Mouse (Mus musculus) stomach, embryonic 16.5 days (tissue): ENCODE measurements around the gene 4930469K13Rik. TPM values are rescaled to one million over a fixed set of nuclear protein-coding genes. Genes with fewer than 3 reads are reported as not detected.

ENCODE experiments used
- ATAC-seq: fragments of 200-750 bp; cut with Nextera tagmentation; 2 replicates; pipeline ENCODE4 v1.8.0; 2017; ENCODE audit warnings: moderate number of reproducible peaks, moderate TSS enrichment; ENCODE audit not compliant: insufficient read depth, low FRiP score
- H3K27ac ChIP-seq: fragments of 300-500 bp; sonication (generic); 2 replicates; pipeline ENCODE4 v1.5.1; 2014; ENCODE audit warnings: low read length
- H3K27me3 ChIP-seq: fragments of 300-500 bp; sonication (generic); 2 replicates; pipeline ENCODE4 v1.6.1; 2014; ENCODE audit warnings: low read length, control low read depth, mixed read lengths; ENCODE audit not compliant: control insufficient read depth, insufficient read depth
- H3K36me3 ChIP-seq: fragments of 300-500 bp; sonication (generic); 2 replicates; pipeline ENCODE4 v1.6.1; 2014; ENCODE audit warnings: low read length; ENCODE audit not compliant: control insufficient read depth, insufficient read depth
- H3K4me1 ChIP-seq: fragments of 300-500 bp; sonication (generic); 2 replicates; pipeline ENCODE4 v1.6.1; 2014; ENCODE audit warnings: low read length, control low read depth, mixed read lengths; ENCODE audit not compliant: control insufficient read depth, insufficient read depth
- H3K4me2 ChIP-seq: fragments of 300-500 bp; sonication (generic); 2 replicates; pipeline ENCODE4 v1.6.1; 2014; ENCODE audit warnings: low read depth, low read length, mixed read lengths
- H3K4me3 ChIP-seq: fragments of 300-500 bp; sonication (generic); replicated peaks from 2 replicates; pipeline ENCODE4 v1.5.1; 2014; ENCODE audit warnings: mild to moderate bottlenecking, low read length
- H3K9ac ChIP-seq: fragments of 300-500 bp; sonication (generic); 2 replicates; pipeline ENCODE4 v1.6.1; 2014; ENCODE audit warnings: low read length
- H3K9me3 ChIP-seq: fragments of 300-500 bp; sonication (generic); replicated peaks from 2 replicates; pipeline ENCODE4 v1.6.1; 2016; ENCODE audit warnings: low read length, control low read depth; ENCODE audit not compliant: control insufficient read depth
- WGBS: fragments of 180-500 bp; shearing (Covaris S2); extraction: QIAGEN DNeasy Blood & Tissue Kit; methylation state at CpG from one replicate; pipeline ENCODE4 v1.1.7; 2014; 5-methylcytosine and 5-hydroxymethylcytosine counted together
- polyA plus RNA-seq: library from polyadenylated mRNA; unstranded; fragments of >200 nt; fragmentation: Nextera tagmentation; extraction: Ambion mirVana; gene quantifications from 2 replicates; pipeline ENCODE4 v1.2.1, GENCODE M21; 2015

Gene 4930469K13Rik
- polyA plus RNA-seq, 1 experiment from 2014 or later, result not detected

DNA sequence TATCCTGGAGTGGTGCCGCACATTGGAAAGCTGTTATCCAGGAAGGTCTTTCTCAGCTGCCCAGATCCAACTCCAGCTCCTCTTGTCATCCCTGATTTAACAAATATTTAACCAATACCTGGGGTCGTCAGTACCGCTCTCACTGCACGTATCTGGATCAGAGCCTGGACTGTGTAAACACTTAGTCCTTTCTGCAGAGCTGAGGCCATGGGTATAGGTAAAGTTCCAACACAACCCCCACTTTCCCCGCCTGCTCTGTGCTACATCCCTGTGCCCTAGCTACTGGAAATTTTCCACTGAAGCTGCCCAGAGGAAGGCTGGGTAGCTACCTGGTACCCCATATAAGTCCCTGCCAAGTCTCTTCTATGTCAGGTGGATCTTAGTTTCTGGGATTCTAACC lies 108.4 kb downstream of the 4930469K13Rik start:
- no peaks in the 10 kb centered on the region for H3K27me3 ChIP-seq
- peak; percentile 36; the same call in 1 of the 2 replicates for ATAC-seq
- no peak overlapping the region for H3K27ac ChIP-seq
- H3K36me3 ChIP-seq, result no peaks in the 10 kb centered on the region
- no peak overlapping the region for H3K9ac ChIP-seq
- no peak overlapping the region for H3K4me2 ChIP-seq
- no peak overlapping the region for H3K4me3 ChIP-seq
- 0 out of 2 replicates have a peak, but pooled peaks cover 4% of the 10 kb centered on the region for H3K4me1 ChIP-seq
- WGBS, result 45% methylated on average over 5 of the region's 5 CpGs
- H3K9me3 ChIP-seq, result no peaks in the 10 kb centered on the region

- H3K4me3 ChIP-seq, result no peak overlapping the region
- 80% methylated on average over 2 of the region's 2 CpGs for WGBS
- no peaks in the 10 kb centered on the region for H3K36me3 ChIP-seq
- H3K9me3 ChIP-seq, result no peaks in the 10 kb centered on the region
- H3K4me2 ChIP-seq, result no peak overlapping the region
- H3K27ac ChIP-seq, result no peak overlapping the region
- no peak for ATAC-seq
- no peak overlapping the region for H3K9ac ChIP-seq
- H3K4me1 ChIP-seq, result no peaks in the 10 kb centered on the region
- no peaks in the 10 kb centered on the region for H3K27me3 ChIP-seq
These were observed 111.8 kb downstream of the 4930469K13Rik start for GRCm38 (mm10) chr11:33986525-33986924.

DNA sequence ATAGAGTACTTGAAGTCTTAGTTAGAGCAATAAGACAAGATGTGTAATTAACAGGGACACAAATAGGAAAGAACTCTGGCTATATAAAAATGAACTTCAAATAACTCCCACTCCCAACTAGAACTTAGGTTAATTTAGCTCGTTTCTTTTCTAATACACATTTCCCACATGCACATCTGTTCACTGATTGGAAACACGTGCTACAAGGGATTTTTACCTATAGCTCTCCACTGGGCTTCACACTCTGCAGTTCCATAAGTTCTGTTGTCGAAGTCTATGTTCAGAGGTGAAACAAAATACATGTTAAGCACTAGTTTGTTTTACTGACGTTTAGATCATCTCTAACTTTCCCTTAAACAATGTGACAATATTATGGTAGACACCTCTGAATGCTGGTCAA lies 118.2 kb downstream of the 4930469K13Rik start:
- 78% methylated on average over 4 of the region's 4 CpGs for WGBS
- H3K27me3 ChIP-seq, result no peaks in the 10 kb centered on the region
- ATAC-seq, result no peak

GRCm38 (mm10) chr11:33975121-33975520 lies 123.2 kb downstream of the 4930469K13Rik start:
- Histone ChIP-seq H3K4me2 (no peak overlapping the region), H3K4me3 (no peak overlapping the region), H3K9me3 (no peaks in the 10 kb centered on the region), H3K4me1 (no peaks in the 10 kb centered on the region), H3K36me3 (no peaks in the 10 kb centered on the region), H3K27ac (no peak overlapping the region), H3K9ac (no peak overlapping the region), H3K27me3 (no peaks in the 10 kb centered on the region)
- ATAC-seq, result no peak
- 74% methylated on average over 2 of the region's 2 CpGs for WGBS

More for the DNA sequence above, 118.2 kb downstream of the 4930469K13Rik start:
- Histone ChIP-seq H3K27ac (no peak overlapping the region), H3K36me3 (no peaks in the 10 kb centered on the region), H3K4me3 (no peak overlapping the region), H3K4me2 (no peak overlapping the region), H3K4me1 (no peaks in the 10 kb centered on the region), H3K9me3 (no peaks in the 10 kb centered on the region), H3K9ac (no peak overlapping the region)

GRCm38 (mm10) chr11:33974341-33975040 lies 123.9 kb downstream of the 4930469K13Rik start:
- no peak overlapping the region for H3K27ac ChIP-seq
- H3K4me1 ChIP-seq, result peaks cover 3% of the 10 kb centered on the region; the same call in 1 of the 2 replicates
- peak; percentile 81 for ATAC-seq
- no peak overlapping the region for H3K9ac ChIP-seq
- WGBS, result 37% methylated on average over 14 of the region's 14 CpGs
- H3K4me3 ChIP-seq, result no peak overlapping the region
- H3K4me2 ChIP-seq, result no peak overlapping the region
- H3K36me3 ChIP-seq, result no peaks in the 10 kb centered on the region
- H3K27me3 ChIP-seq, result no peaks in the 10 kb centered on the region
- no peaks in the 10 kb centered on the region for H3K9me3 ChIP-seq

- no peaks in the 10 kb centered on the region for H3K36me3 ChIP-seq
- H3K4me2 ChIP-seq, result no peak overlapping the region
- peaks cover 3% of the 10 kb centered on the region; the same call in 1 of the 2 replicates for H3K4me1 ChIP-seq
- H3K27me3 ChIP-seq, result no peaks in the 10 kb centered on the region
- H3K9ac ChIP-seq, result no peak overlapping the region
- WGBS, result 75% methylated on average over 7 of the region's 7 CpGs
- H3K4me3 ChIP-seq, result no peak overlapping the region
- H3K9me3 ChIP-seq, result no peaks in the 10 kb centered on the region
- no peak for ATAC-seq
- no peak overlapping the region for H3K27ac ChIP-seq
These were observed 126.2 kb downstream of the 4930469K13Rik start for GRCm38 (mm10) chr11:33972114-33972513.

GRCm38 (mm10) chr11:33969199-33969598 lies 129.2 kb downstream of the 4930469K13Rik start:
- peaks cover 3% of the 10 kb centered on the region; the same call in 1 of the 2 replicates for H3K4me1 ChIP-seq
- no peaks in the 10 kb centered on the region for H3K9me3 ChIP-seq
- no peak overlapping the region for H3K4me3 ChIP-seq
- 43% methylated on average over 3 of the region's 3 CpGs for WGBS
- H3K9ac ChIP-seq, result no peak overlapping the region
- H3K4me2 ChIP-seq, result no peak overlapping the region
- no peak overlapping the region for H3K27ac ChIP-seq
- no peaks in the 10 kb centered on the region for H3K36me3 ChIP-seq
- no peaks in the 10 kb centered on the region for H3K27me3 ChIP-seq
- ATAC-seq, result peak; percentile 61; the same call in 1 of the 2 replicates

DNA sequence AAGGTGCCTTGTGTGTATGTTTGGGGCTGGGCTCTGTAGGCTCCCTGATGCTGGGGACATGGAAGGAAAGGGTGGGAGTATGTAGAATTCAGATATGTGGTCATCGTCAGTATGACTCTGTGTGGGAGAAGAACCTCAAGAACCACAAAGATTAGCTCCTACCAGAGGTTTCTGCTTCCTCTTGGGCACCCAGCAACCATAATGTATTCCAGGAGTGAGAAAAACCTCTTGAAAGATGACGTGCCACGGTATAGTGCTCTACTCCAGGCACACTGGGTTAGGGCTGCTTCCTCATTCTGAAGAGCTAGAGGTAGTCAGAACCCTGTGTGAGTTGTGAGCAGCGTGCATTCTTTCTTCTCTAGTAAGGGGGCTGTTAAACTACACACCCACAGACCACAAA lies 130.6 kb downstream of the 4930469K13Rik start:
- no peak overlapping the region for H3K27ac ChIP-seq
- 77% methylated on average over 4 of the region's 4 CpGs for WGBS
- no peak overlapping the region for H3K4me3 ChIP-seq
- ATAC-seq, result no peak
- no peaks in the 10 kb centered on the region for H3K9me3 ChIP-seq
- H3K27me3 ChIP-seq, result no peaks in the 10 kb centered on the region
- no peak overlapping the region for H3K9ac ChIP-seq
- no peaks in the 10 kb centered on the region for H3K36me3 ChIP-seq
- H3K4me1 ChIP-seq, result peaks cover 6% of the 10 kb centered on the region; the same call in 1 of the 2 replicates
- H3K4me2 ChIP-seq, result no peak overlapping the region

GRCm38 (mm10) chr11:33965380-33965779 lies 133.0 kb downstream of the 4930469K13Rik start:
- Histone ChIP-seq H3K9ac (no peak overlapping the region), H3K4me2 (no peak overlapping the region), H3K4me1 (peaks cover 10% of the 10 kb centered on the region; the same call in 1 of the 2 replicates), H3K27ac (no peak overlapping the region), H3K36me3 (no peaks in the 10 kb centered on the region), H3K4me3 (no peak overlapping the region), H3K9me3 (no peaks in the 10 kb centered on the region), H3K27me3 (no peaks in the 10 kb centered on the region)
- ATAC-seq, result no peak
- WGBS, result 59% methylated on average over 2 of the region's 2 CpGs
